Mouse (Mus musculus) embryonic facial prominence, embryonic 11.5 days (tissue): ENCODE results near the gene Tspan32. TPM values are rescaled to one million over a fixed set of nuclear protein-coding genes. Genes with fewer than 3 reads are reported as not detected.

Experiments used
- ATAC-seq: fragments of 200-750 bp; cut with Nextera tagmentation; replicated peaks from 2 replicates; pipeline ENCODE4 v1.8.0; 2017; ENCODE audit warnings: low read depth; ENCODE audit not compliant: insufficient number of reproducible peaks, low FRiP score, low TSS enrichment
- DNase-seq: peaks from one replicate; pipeline ENCODE4 v3.0.0-alpha.2; 2015; ENCODE audit warnings: low spot score
- H3K27ac ChIP-seq: fragments of 300-500 bp; sonication (generic); replicated peaks from 2 replicates; pipeline ENCODE4 v1.5.1; 2014; ENCODE audit warnings: mild to moderate bottlenecking, low read depth, low read length, control low read depth
- H3K27me3 ChIP-seq: fragments of 300-500 bp; sonication (generic); 2 replicates; pipeline ENCODE4 v1.6.1; 2014; ENCODE audit warnings: mild to moderate bottlenecking, low read length, moderate library complexity, mixed read lengths; ENCODE audit not compliant: control insufficient read depth, insufficient read depth
- H3K36me3 ChIP-seq: fragments of 300-500 bp; sonication (generic); replicated peaks from 2 replicates; pipeline ENCODE4 v1.6.1; 2014; ENCODE audit warnings: low read depth, mild to moderate bottlenecking, low read length, moderate library complexity, mixed read lengths; ENCODE audit not compliant: control insufficient read depth, insufficient read depth
- H3K4me1 ChIP-seq: fragments of 300-500 bp; sonication (generic); 2 replicates; pipeline ENCODE4 v1.6.1; 2014; ENCODE audit warnings: low read length, mixed read lengths; ENCODE audit not compliant: control insufficient read depth, insufficient read depth
- H3K4me2 ChIP-seq: fragments of 300-500 bp; sonication (generic); 2 replicates; pipeline ENCODE4 v1.6.1; 2014; ENCODE audit warnings: low read depth, mild to moderate bottlenecking, control low read depth, low read length, moderate library complexity
- H3K4me3 ChIP-seq: fragments of 300-500 bp; sonication (generic); 2 replicates; pipeline ENCODE4 v1.5.1; 2014; ENCODE audit warnings: low read depth, low read length, control low read depth
- H3K9ac ChIP-seq: fragments of 300-500 bp; sonication (generic); replicated peaks from 2 replicates; pipeline ENCODE4 v1.6.1; 2014; ENCODE audit warnings: mild to moderate bottlenecking, control low read depth, low read length
- H3K9me3 ChIP-seq: fragments of 300-500 bp; sonication (generic); replicated peaks from 2 replicates; pipeline ENCODE4 v1.6.1; 2016; ENCODE audit warnings: mild to moderate bottlenecking, low read length, inconsistent platforms, mixed read lengths; ENCODE audit not compliant: control insufficient read depth
- WGBS: fragments of 180-500 bp; shearing (Covaris S2); extraction: QIAGEN DNeasy Blood & Tissue Kit; methylation state at CpG from one replicate; pipeline ENCODE4 v1.1.7; 2014; 5-methylcytosine and 5-hydroxymethylcytosine counted together
- polyA plus RNA-seq: library from polyadenylated mRNA; unstranded; fragments of >200 nt; fragmentation: Nextera tagmentation; extraction: Ambion mirVana; gene quantifications from 2 replicates; pipeline ENCODE4 v1.2.1, GENCODE M21; 2014

Tspan32 gene
- polyA plus RNA-seq, 1 experiment from 2014 or later, result 4.0 TPM

- Histone ChIP-seq H3K9ac (no peak overlapping the region), H3K27ac (no peak overlapping the region), H3K4me1 (no peaks in the 10 kb centered on the region), H3K4me3 (no peak overlapping the region), H3K4me2 (no peak overlapping the region), H3K9me3 (no peaks in the 10 kb centered on the region), H3K36me3 (no peaks in the 10 kb centered on the region), H3K27me3 (no peaks in the 10 kb centered on the region)
- DNase-seq (no peak), ATAC-seq (no peak; the same call in 1 of the 2 replicates)
Measured at GRCm38 (mm10) chr7:143020040-143020439, 15.2 kb downstream of the Tspan32 start.

GRCm38 (mm10) chr7:143020764-143021163 is 15.9 kb downstream of the Tspan32 start:
- Histone ChIP-seq H3K9me3 (no peaks in the 10 kb centered on the region), H3K4me1 (no peaks in the 10 kb centered on the region), H3K9ac (no peak overlapping the region), H3K27ac (no peak overlapping the region), H3K4me2 (no peak overlapping the region), H3K4me3 (no peak overlapping the region), H3K27me3 (no peaks in the 10 kb centered on the region), H3K36me3 (no peaks in the 10 kb centered on the region)
- DNase-seq (no peak), ATAC-seq (no peak)
- 81% methylated on average over 3 of the region's 3 CpGs for WGBS

GRCm38 (mm10) chr7:143021356-143022164 is 16.7 kb downstream of the Tspan32 start:
- Histone ChIP-seq H3K27ac (no peak overlapping the region), H3K4me3 (no peak overlapping the region), H3K27me3 (no peaks in the 10 kb centered on the region), H3K4me1 (no peaks in the 10 kb centered on the region), H3K36me3 (no peaks in the 10 kb centered on the region), H3K9me3 (no peaks in the 10 kb centered on the region), H3K4me2 (no peak overlapping the region), H3K9ac (no peak overlapping the region)
- ATAC-seq (no peak), DNase-seq (peak; percentile 3)
- 67% methylated on average over 5 of the region's 5 CpGs for WGBS

- no peaks in the 10 kb centered on the region for H3K4me1 ChIP-seq
- DNase-seq, result no peak
- 95% methylated on average over 2 of the region's 2 CpGs for WGBS
Measured at GRCm38 (mm10) chr7:143023499-143023898, 18.7 kb downstream of the Tspan32 start.

GRCm38 (mm10) chr7:143024293-143024692 is 19.4 kb downstream of the Tspan32 start:
- no peak overlapping the region for H3K9ac ChIP-seq
- H3K27ac ChIP-seq, result no peak overlapping the region
- H3K36me3 ChIP-seq, result no peaks in the 10 kb centered on the region
- ATAC-seq (no peak), DNase-seq (no peak)
- no peaks in the 10 kb centered on the region for H3K27me3 ChIP-seq
- H3K4me1 ChIP-seq, result no peaks in the 10 kb centered on the region
- no peak overlapping the region for H3K4me3 ChIP-seq
- WGBS, result 72% methylated on average over 1 of the region's 1 CpGs
- H3K4me2 ChIP-seq, result no peak overlapping the region
- H3K9me3 ChIP-seq, result no peaks in the 10 kb centered on the region

More at GRCm38 (mm10) chr7:143023499-143023898, 18.7 kb downstream of the Tspan32 start:
- H3K27ac ChIP-seq, result no peak overlapping the region
- H3K4me2 ChIP-seq, result no peak overlapping the region
- ATAC-seq, result no peak
- no peaks in the 10 kb centered on the region for H3K36me3 ChIP-seq
- H3K27me3 ChIP-seq, result no peaks in the 10 kb centered on the region
- H3K9ac ChIP-seq, result no peak overlapping the region
- H3K4me3 ChIP-seq, result no peak overlapping the region
- no peaks in the 10 kb centered on the region for H3K9me3 ChIP-seq

GRCm38 (mm10) chr7:143025496-143025895 is 20.6 kb downstream of the Tspan32 start:
- Histone ChIP-seq H3K36me3 (no peaks in the 10 kb centered on the region), H3K4me3 (no peak overlapping the region), H3K9ac (no peak overlapping the region), H3K4me1 (no peaks in the 10 kb centered on the region), H3K27ac (no peak overlapping the region), H3K9me3 (no peaks in the 10 kb centered on the region), H3K27me3 (no peaks in the 10 kb centered on the region), H3K4me2 (no peak overlapping the region)
- 89% methylated on average over 3 of the region's 3 CpGs for WGBS
- no peak for ATAC-seq
- DNase-seq, result no peak

- ATAC-seq (no peak), DNase-seq (no peak)
- Histone ChIP-seq H3K4me2 (no peak overlapping the region), H3K4me3 (no peak overlapping the region), H3K27me3 (no peaks in the 10 kb centered on the region), H3K9me3 (no peaks in the 10 kb centered on the region), H3K27ac (no peak overlapping the region), H3K36me3 (no peaks in the 10 kb centered on the region), H3K4me1 (no peaks in the 10 kb centered on the region), H3K9ac (no peak overlapping the region)
- 82% methylated on average over 4 of the region's 4 CpGs for WGBS
Measured at GRCm38 (mm10) chr7:143027196-143027595, 22.4 kb downstream of the Tspan32 start.

- ATAC-seq (no peak), DNase-seq (no peak)
- H3K9me3 ChIP-seq, result no peaks in the 10 kb centered on the region
- no peaks in the 10 kb centered on the region for H3K4me1 ChIP-seq
- no peak overlapping the region for H3K4me2 ChIP-seq
- H3K4me3 ChIP-seq, result no peak overlapping the region
- no peaks in the 10 kb centered on the region for H3K36me3 ChIP-seq
- H3K27ac ChIP-seq, result no peak overlapping the region
- H3K9ac ChIP-seq, result no peak overlapping the region
- 61% methylated on average over 1 of the region's 1 CpGs for WGBS
- no peaks in the 10 kb centered on the region for H3K27me3 ChIP-seq
Measured at GRCm38 (mm10) chr7:143031816-143032215, 27.0 kb downstream of the Tspan32 start.
